Mouse (Mus musculus) kidney, adult 2 months (tissue): ENCODE results near the gene Rps21. TPM values are rescaled to one million over a fixed set of nuclear protein-coding genes. Genes with fewer than 3 reads are reported as not detected.

Experiments used
- DNase-seq: peaks from one replicate; pipeline ENCODE4 v3.0.0; 2021
- H3K27ac ChIP-seq: fragments of 200-500 bp; 2 replicates; pipeline ENCODE4 v1.5.1; 2012; ENCODE audit warnings: low read depth, low read length, control low read depth, inconsistent platforms; ENCODE audit not compliant: insufficient read depth
- H3K27me3 ChIP-seq: fragments of 200-500 bp; replicated peaks from 2 replicates; pipeline ENCODE4 v1.6.1; 2012; ENCODE audit warnings: mild to moderate bottlenecking, moderate library complexity, low read length, inconsistent platforms; ENCODE audit not compliant: control insufficient read depth, insufficient read depth
- H3K36me3 ChIP-seq: fragments of 200-500 bp; 2 replicates; pipeline ENCODE4 v1.6.1; 2012; ENCODE audit warnings: mild to moderate bottlenecking, moderate library complexity, low read length, inconsistent platforms; ENCODE audit not compliant: control insufficient read depth, insufficient read depth
- H3K4me1 ChIP-seq: fragments of 200-500 bp; 2 replicates; pipeline ENCODE4 v1.6.1; 2011; ENCODE audit warnings: low read length; ENCODE audit not compliant: control insufficient read depth, insufficient read depth
- H3K4me3 ChIP-seq: fragments of 200-500 bp; 2 replicates; pipeline ENCODE4 v1.5.1; 2011; ENCODE audit warnings: mild to moderate bottlenecking, low read depth, low read length, control low read depth; ENCODE audit not compliant: insufficient read depth
- CTCF ChIP-seq: fragments of 200-500 bp; conservative IDR thresholded peaks from 2 replicates; pipeline ENCODE4 v1.5.1; 2011; ENCODE audit warnings: low read depth, mild to moderate bottlenecking, control low read depth, low read length, moderate library complexity, mixed read lengths; ENCODE audit not compliant: insufficient read depth, insufficient read length
- POLR2A ChIP-seq: fragments of 200-500 bp; IDR thresholded peaks from one replicate; pipeline ENCODE4 v1.6.1; 2011; ENCODE audit warnings: low read depth, low read length, control low read depth
- WGBS: fragments of 180-500 bp; shearing (Covaris S2); methylation state at CpG from one replicate; pipeline ENCODE4 v1.1.7; 2018; 5-methylcytosine and 5-hydroxymethylcytosine counted together
- polyA plus RNA-seq: library from polyadenylated mRNA; depleted of rRNA; stranded (reverse); fragments of >200 nt; gene quantifications from 2 replicates; pipeline ENCODE4 v1.2.3, GENCODE M21; 2012

Rps21 gene
- polyA plus RNA-seq, 1 experiment, result 2,294 TPM

DNA sequence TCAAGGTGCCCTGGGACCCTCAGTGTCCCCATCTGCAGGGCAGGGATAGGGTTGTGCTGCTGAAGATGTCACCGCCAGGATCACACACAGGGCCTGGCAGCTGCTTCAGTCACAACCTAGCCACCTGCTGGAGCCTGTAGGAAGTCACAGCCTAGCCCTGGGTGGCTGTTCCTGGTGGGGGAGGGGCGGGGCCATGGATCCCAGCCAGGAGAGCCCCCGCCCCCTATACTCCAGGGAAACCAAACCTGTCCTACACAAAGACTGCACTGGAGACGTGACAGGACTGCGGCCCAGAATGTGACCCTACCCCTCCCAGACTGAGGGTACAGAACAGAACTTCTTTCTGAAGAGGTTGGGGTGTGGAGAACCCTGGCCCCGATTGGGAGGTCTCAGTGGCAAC, 34.9 kb upstream of the Rps21 start:
- no peak overlapping the region for H3K4me3 ChIP-seq
- H3K27me3 ChIP-seq, result no peaks in the 10 kb centered on the region
- peak; percentile 54 for DNase-seq
- H3K4me1 ChIP-seq, result peaks cover 56% of the 10 kb centered on the region
- TF ChIP-seq CTCF (no peak; the same call in 1 of the 2 replicates), POLR2A (no peak)
- H3K27ac ChIP-seq, result peak overlapping the region; percentile 61; the same call in 1 of the 2 replicates
- H3K36me3 ChIP-seq, result no peaks in the 10 kb centered on the region
- WGBS, result 22% methylated on average over 6 of the region's 6 CpGs

DNA sequence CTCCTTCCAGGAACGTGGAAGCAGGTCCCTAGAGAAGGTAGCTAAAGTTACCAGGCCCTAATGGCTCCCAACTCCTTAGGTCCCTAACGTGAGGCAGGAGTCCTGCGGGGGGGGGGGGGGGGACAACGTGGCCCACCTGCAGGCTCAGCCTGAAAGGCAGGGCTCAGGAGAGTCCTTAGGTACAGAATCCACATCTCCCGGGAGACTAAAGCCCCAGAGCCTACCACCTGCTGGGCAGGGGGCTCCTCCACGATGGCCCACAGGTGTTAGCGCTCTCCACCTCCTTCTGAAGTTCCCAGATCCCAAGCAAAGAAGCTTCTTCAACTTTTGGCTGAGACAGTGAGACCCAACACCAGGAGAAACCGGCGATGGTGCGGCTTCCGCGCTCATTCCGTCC, 32.5 kb upstream of the Rps21 start:
- peaks cover 46% of the 10 kb centered on the region for H3K4me1 ChIP-seq
- peak overlapping the region; percentile 29 for H3K27ac ChIP-seq
- no peak for TF ChIP-seq CTCF
- no peak for TF ChIP-seq POLR2A
- no peaks in the 10 kb centered on the region for H3K36me3 ChIP-seq
- peak overlapping the region; percentile 69 for H3K4me3 ChIP-seq
- no peaks in the 10 kb centered on the region for H3K27me3 ChIP-seq
- DNase-seq, result no peak
- 7% methylated on average over 13 of the region's 13 CpGs for WGBS

- H3K4me3 ChIP-seq, result peak overlapping the region; percentile 69
- H3K27me3 ChIP-seq, result no peaks in the 10 kb centered on the region
- H3K27ac ChIP-seq, result peak overlapping the region; percentile 57
- H3K4me1 ChIP-seq, result peaks cover 40% of the 10 kb centered on the region
- no peaks in the 10 kb centered on the region for H3K36me3 ChIP-seq
- TF ChIP-seq CTCF (no peak), POLR2A (no peak)
- peak; percentile 66 for DNase-seq
- WGBS, result under 1% methylated on average over 55 of the region's 55 CpGs
Observed at GRCm38 (mm10) chr2:180225044-180225761, 32.0 kb upstream of the Rps21 start.

DNA sequence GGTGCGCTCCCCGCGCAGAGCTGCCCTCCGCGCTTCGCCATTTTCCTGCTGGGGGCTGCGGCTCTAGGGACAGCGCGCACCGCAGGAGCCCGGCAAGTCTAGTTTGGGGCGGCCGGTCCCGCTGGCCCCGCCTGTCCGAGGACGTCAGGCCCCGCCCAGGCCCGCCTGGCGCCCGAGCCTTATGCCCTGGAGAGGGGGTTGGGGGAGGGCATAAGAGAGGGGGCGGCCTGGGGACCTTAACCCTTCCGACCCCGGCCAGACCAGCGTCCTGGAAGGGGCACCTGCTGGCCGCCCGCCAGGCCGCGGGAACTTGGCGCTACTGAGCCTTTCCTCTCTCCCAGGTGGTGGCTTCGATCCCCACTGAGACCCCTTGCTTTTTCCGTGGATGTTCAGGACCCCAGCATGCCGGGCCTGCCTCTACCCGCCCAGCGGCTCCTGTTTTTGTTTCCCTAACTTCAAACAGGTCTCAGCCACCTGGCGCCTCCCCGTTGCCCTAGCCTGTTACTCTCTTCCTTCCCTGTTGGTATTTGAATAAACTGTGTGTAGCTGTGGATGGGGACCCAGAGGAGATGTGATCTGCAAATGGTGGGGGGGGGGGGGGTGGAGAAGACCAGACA, 31.3 kb upstream of the Rps21 start, which contains the start of gene Lama5:
Lama5 (minus strand) TSS at position 98 of the 617 bp plus-strand sequence.
- 1% methylated on average over 37 of the region's 37 CpGs for WGBS
- Histone ChIP-seq H3K4me1 (peaks cover 37% of the 10 kb centered on the region), H3K27me3 (no peaks in the 10 kb centered on the region), H3K4me3 (peak within 1 kb of the TSS; percentile 69), H3K36me3 (no peaks in the 10 kb centered on the region), H3K27ac (peak within 1 kb of the TSS; percentile 57)
- TF ChIP-seq POLR2A, result no peak
- TF ChIP-seq CTCF, result no peak
- peak; percentile 86 for DNase-seq

DNA sequence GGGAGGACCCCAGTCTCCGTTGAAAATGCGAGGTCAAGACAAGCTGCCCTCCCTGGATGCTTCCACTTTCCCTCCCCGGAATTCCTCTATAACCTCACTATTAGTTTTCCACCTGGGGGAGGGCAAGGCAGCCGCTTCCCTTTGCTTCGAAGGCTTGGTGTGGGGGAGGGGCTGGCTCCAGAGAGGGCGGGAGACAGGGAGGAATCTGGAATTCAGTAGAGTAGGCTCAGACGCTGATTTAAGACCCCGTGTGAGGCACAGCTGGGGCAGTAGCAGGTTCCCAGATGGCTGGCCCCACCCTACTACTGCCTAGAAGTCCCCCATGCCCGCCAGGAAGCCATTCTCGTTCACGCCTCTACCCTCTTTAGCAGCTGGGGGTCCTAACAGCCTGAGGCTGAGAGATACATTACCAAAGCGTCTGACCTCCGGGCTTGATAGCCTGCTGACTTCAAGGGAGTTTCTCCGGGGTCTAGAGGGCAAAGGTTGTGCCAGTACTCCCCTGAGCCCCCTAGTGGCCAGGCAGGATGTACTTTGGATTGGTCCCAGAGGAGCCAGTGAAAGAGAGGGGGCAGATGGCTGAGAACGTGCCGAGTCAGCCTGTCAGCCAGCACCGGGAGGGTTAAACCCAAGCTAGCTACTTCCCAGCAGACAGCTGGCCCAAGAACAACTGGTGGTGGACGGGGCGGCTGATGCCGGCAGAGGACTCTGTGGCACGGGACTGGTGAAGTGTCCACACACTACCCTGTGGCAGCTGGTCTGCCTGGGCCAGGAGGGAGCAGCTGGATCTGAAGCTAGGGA, 29.7 kb upstream of the Rps21 start:
- peak overlapping the region; percentile 75 for H3K27ac ChIP-seq
- peaks cover 23% of the 10 kb centered on the region for H3K4me1 ChIP-seq
- DNase-seq, result peak; percentile 87
- H3K27me3 ChIP-seq, result no peaks in the 10 kb centered on the region
- 4% methylated on average over 21 of the region's 21 CpGs for WGBS
- peak overlapping the region; percentile 45 for H3K4me3 ChIP-seq
- TF ChIP-seq CTCF (peak; percentile 75), POLR2A (no peak)
- no peaks in the 10 kb centered on the region for H3K36me3 ChIP-seq

DNA sequence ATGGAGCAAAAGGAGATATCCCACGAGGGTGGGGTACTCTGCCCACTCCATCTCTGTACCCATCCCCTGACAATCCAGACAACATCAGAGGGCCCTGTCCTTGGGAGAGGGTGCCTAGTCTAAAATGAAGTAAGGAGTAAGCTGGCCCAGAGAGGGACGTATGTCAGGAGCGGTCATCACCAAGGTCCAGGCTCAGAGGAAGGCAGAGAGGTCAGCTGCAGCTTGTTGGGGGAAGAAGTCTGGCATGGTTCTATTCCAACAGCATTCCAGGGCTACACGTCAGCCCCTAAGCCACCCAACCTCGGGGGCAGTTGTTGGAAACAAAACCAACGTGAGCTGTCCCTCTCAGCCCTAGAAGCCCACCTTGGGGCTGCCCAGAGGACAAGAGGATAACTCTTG, 29.1 kb upstream of the Rps21 start:
- no peak overlapping the region for H3K4me3 ChIP-seq
- peaks cover 17% of the 10 kb centered on the region for H3K4me1 ChIP-seq
- peak; percentile 23 for DNase-seq
- no peak for TF ChIP-seq CTCF
- TF ChIP-seq POLR2A, result no peak
- H3K27ac ChIP-seq, result peak overlapping the region; percentile 75
- H3K27me3 ChIP-seq, result no peaks in the 10 kb centered on the region
- WGBS, result 51% methylated on average over 6 of the region's 6 CpGs
- H3K36me3 ChIP-seq, result no peaks in the 10 kb centered on the region
